ENCODE assay signal across 1 mouse cellular context in genomic region chr16:17928087-17928580, GRCm38 (mm10).
A peak's percentile ranks its signal among the peaks of the same experiment; 100 is the strongest.
TF ChIP-seq lines count a peak whose summit lies in the region.

Gene Slc25a1 (minus strand): TSS chr16:17928219.

TF ChIP-seq in CH12.LX, 34 proteins besides CTCF, POLR2A, EP300 and RAD21 (continued from another document):
- TF ChIP-seq TBP (conservative IDR thresholded peaks at IDR 0.05; ENCODE audit: low read depth, low read length), result 0 out of 2 replicates have a peak, but pooled peaks have one; percentile 47
- TF ChIP-seq JUND (conservative IDR thresholded peaks at IDR 0.05; ENCODE audit: low read depth, low read length), result no peak
- no peak for TF ChIP-seq MAZ (IDR thresholded peaks at IDR 0.05; ENCODE audit: low read depth, low read length)
- TF ChIP-seq ZC3H11A (IDR thresholded peaks at IDR 0.05; ENCODE audit: low read depth, low read length), result no peak
- TF ChIP-seq E2F4 (IDR thresholded peaks at IDR 0.05; ENCODE audit: insufficient replicate concordance, low read depth, low read length), result no peak
- TF ChIP-seq NELFE (IDR thresholded peaks at IDR 0.05; ENCODE audit: low read depth, low read length), result peak; percentile 83
- TF ChIP-seq SIN3A (IDR thresholded peaks at IDR 0.05; ENCODE audit: low read length), result peak; percentile 65; the same call in 1 of the 2 replicates
- no peak for TF ChIP-seq JUN (IDR thresholded peaks at IDR 0.05; ENCODE audit: insufficient read depth, low read depth, low read length)
- TF ChIP-seq ELF1 (IDR thresholded peaks at IDR 0.05; ENCODE audit: low read depth, low read length), result no peak
- peak; percentile 54; the same call in 1 of the 2 replicates for TF ChIP-seq NRF1 (IDR thresholded peaks at IDR 0.05; ENCODE audit: low read depth, low read length)
- no peak; the same call in 1 of the 2 replicates for TF ChIP-seq IRF4 (IDR thresholded peaks at IDR 0.05; ENCODE audit: low read depth, low read length)
- 0 out of 2 replicates have a peak, but pooled peaks have one; percentile 19 for TF ChIP-seq CHD2 (IDR thresholded peaks at IDR 0.05; ENCODE audit: low read length)
- peak; percentile 88; the same call in 1 of the 2 replicates for TF ChIP-seq ZMIZ1 (IDR thresholded peaks at IDR 0.05; ENCODE audit: low read depth, low read length)
- TF ChIP-seq ZKSCAN1 (IDR thresholded peaks at IDR 0.05; ENCODE audit: borderline replicate concordance, low read depth, low read length), result no peak
- TF ChIP-seq MYC (IDR thresholded peaks at IDR 0.05; ENCODE audit: low read depth, low read length), result peak; percentile 92; the same call in 1 of the 2 replicates
- no peak for TF ChIP-seq KAT2A (IDR thresholded peaks at IDR 0.05; ENCODE audit: insufficient replicate concordance, low read length)
- peak; percentile 4; the same call in 1 of the 2 replicates for TF ChIP-seq HCFC1 (IDR thresholded peaks at IDR 0.05; ENCODE audit: low read depth, low read length)
- peak; percentile 94 for TF ChIP-seq MAX (IDR thresholded peaks at IDR 0.05; ENCODE audit: low read length)
- TF ChIP-seq USF1 (IDR thresholded peaks at IDR 0.05; ENCODE audit: low read depth, low read length), result peak; percentile 22; the same call in 1 of the 2 replicates
- peak; percentile 85 for TF ChIP-seq BHLHE40 (IDR thresholded peaks at IDR 0.05; ENCODE audit: low read depth, low read length)
- peak; percentile 74 for TF ChIP-seq TCF12 (IDR thresholded peaks at IDR 0.05; ENCODE audit: low read depth, low read length)
- peak; percentile 62 for TF ChIP-seq POLR2AphosphoS2 (IDR thresholded peaks at IDR 0.05; ENCODE audit: low read depth, low read length)
- peak; percentile 95 for TF ChIP-seq MXI1 (IDR thresholded peaks at IDR 0.05; ENCODE audit: low read depth, low read length)
